Mouse (Mus musculus): Measurements from ENCODE around the gene Frmd4b. TPM values are rescaled to one million over a fixed set of nuclear protein-coding genes. Genes with fewer than 3 reads are reported as not detected.

Gene Frmd4b
- polyA plus RNA-seq, 1 experiment from 2014 or later: 7.7 TPM

GRCm38 (mm10) chr6:97302303-97302702 lies 315.0 kb downstream of the Frmd4b start:
- ATAC-seq: no peak
- 70% methylated on average over 7 of the region's 7 CpGs for WGBS (ENCODE audit: insufficient replicate concordance)
- no peaks in the 10 kb centered on the region for H3K27me3 ChIP-seq (replicated peaks)
- peaks cover 27% of the 10 kb centered on the region for H3K36me3 ChIP-seq
- no peaks in the 10 kb centered on the region for H3K9me3 ChIP-seq (replicated peaks)
- H3K27ac ChIP-seq: no peak overlapping the region
- no peak overlapping the region for H3K4me3 ChIP-seq
- H3K4me1 ChIP-seq: no peaks in the 10 kb centered on the region
- H3K9ac ChIP-seq: no peak overlapping the region
- no peak overlapping the region for H3K4me2 ChIP-seq

- Histone ChIP-seq H3K4me2 (no peak overlapping the region), H3K4me3 (no peak overlapping the region), H3K4me1 (no peaks in the 10 kb centered on the region), H3K36me3 (peaks cover 31% of the 10 kb centered on the region), H3K9ac (no peak overlapping the region), H3K27ac (no peak overlapping the region), H3K27me3 (replicated peaks) (no peaks in the 10 kb centered on the region), H3K9me3 (replicated peaks) (no peaks in the 10 kb centered on the region)
- WGBS (ENCODE audit: insufficient replicate concordance): 31% methylated on average over 6 of the region's 6 CpGs
- ATAC-seq: no peak
These were observed 316.7 kb downstream of the Frmd4b start for GRCm38 (mm10) chr6:97300659-97301058.

GRCm38 (mm10) chr6:97300180-97300579 lies 317.2 kb downstream of the Frmd4b start:
- ATAC-seq: no peak
- H3K9me3 ChIP-seq (replicated peaks): no peaks in the 10 kb centered on the region
- WGBS (ENCODE audit: insufficient replicate concordance): 71% methylated on average over 6 of the region's 6 CpGs

GRCm38 (mm10) chr6:97297151-97297550 lies 320.2 kb downstream of the Frmd4b start:
- no peaks in the 10 kb centered on the region; the same call in 1 of the 2 replicates for H3K4me1 ChIP-seq
- H3K36me3 ChIP-seq: peaks cover 30% of the 10 kb centered on the region
- no peak overlapping the region for H3K27ac ChIP-seq
- H3K27me3 ChIP-seq (replicated peaks): no peaks in the 10 kb centered on the region
- no peaks in the 10 kb centered on the region for H3K9me3 ChIP-seq (replicated peaks)
- H3K4me2 ChIP-seq: no peak overlapping the region
- H3K4me3 ChIP-seq: no peak overlapping the region
- ATAC-seq: no peak
- no peak overlapping the region for H3K9ac ChIP-seq
- WGBS (ENCODE audit: insufficient replicate concordance): 69% methylated on average over 3 of the region's 3 CpGs

More at GRCm38 (mm10) chr6:97300180-97300579, 317.2 kb downstream of the Frmd4b start:
- Histone ChIP-seq H3K4me3 (no peak overlapping the region), H3K36me3 (peaks cover 36% of the 10 kb centered on the region), H3K9ac (no peak overlapping the region), H3K27ac (no peak overlapping the region), H3K4me1 (no peaks in the 10 kb centered on the region), H3K27me3 (replicated peaks) (no peaks in the 10 kb centered on the region), H3K4me2 (no peak overlapping the region)

GRCm38 (mm10) chr6:97295866-97296527 lies 321.3 kb downstream of the Frmd4b start:
- no peak overlapping the region for H3K9ac ChIP-seq
- peaks cover 8% of the 10 kb centered on the region; the same call in 1 of the 2 replicates for H3K4me1 ChIP-seq
- H3K9me3 ChIP-seq (replicated peaks): no peaks in the 10 kb centered on the region
- WGBS (ENCODE audit: insufficient replicate concordance): 84% methylated on average over 21 of the region's 21 CpGs
- no peak overlapping the region for H3K27ac ChIP-seq
- ATAC-seq: no peak
- H3K36me3 ChIP-seq: peaks cover 39% of the 10 kb centered on the region
- no peaks in the 10 kb centered on the region for H3K27me3 ChIP-seq (replicated peaks)
- H3K4me2 ChIP-seq: no peak overlapping the region
- no peak overlapping the region for H3K4me3 ChIP-seq

- H3K27ac ChIP-seq: no peak overlapping the region
- H3K4me1 ChIP-seq: peaks cover 12% of the 10 kb centered on the region; the same call in 1 of the 2 replicates
- H3K9ac ChIP-seq: no peak overlapping the region
- no peaks in the 10 kb centered on the region for H3K27me3 ChIP-seq (replicated peaks)
- H3K4me3 ChIP-seq: no peak overlapping the region
- H3K36me3 ChIP-seq: peaks cover 39% of the 10 kb centered on the region
- H3K9me3 ChIP-seq (replicated peaks): no peaks in the 10 kb centered on the region
- H3K4me2 ChIP-seq: no peak overlapping the region
- ATAC-seq: no peak
- 79% methylated on average over 9 of the region's 9 CpGs for WGBS (ENCODE audit: insufficient replicate concordance)
These were observed 321.9 kb downstream of the Frmd4b start for GRCm38 (mm10) chr6:97295416-97295815.

- Histone ChIP-seq H3K9me3 (replicated peaks) (no peaks in the 10 kb centered on the region), H3K4me1 (peaks cover 15% of the 10 kb centered on the region; the same call in 1 of the 2 replicates), H3K4me2 (no peak overlapping the region), H3K27ac (no peak overlapping the region), H3K36me3 (peaks cover 39% of the 10 kb centered on the region), H3K4me3 (no peak overlapping the region), H3K27me3 (replicated peaks) (no peaks in the 10 kb centered on the region), H3K9ac (no peak overlapping the region)
- no peak for ATAC-seq
- WGBS (ENCODE audit: insufficient replicate concordance): 52% methylated on average over 12 of the region's 12 CpGs
These were observed 323.4 kb downstream of the Frmd4b start for GRCm38 (mm10) chr6:97293667-97294569.

- H3K9ac ChIP-seq: no peak overlapping the region
- ATAC-seq: no peak
- H3K27me3 ChIP-seq (replicated peaks): no peaks in the 10 kb centered on the region
- no peaks in the 10 kb centered on the region for H3K9me3 ChIP-seq (replicated peaks)
- no peak overlapping the region for H3K4me2 ChIP-seq
- WGBS (ENCODE audit: insufficient replicate concordance): 66% methylated on average over 5 of the region's 5 CpGs
- H3K36me3 ChIP-seq: peaks cover 36% of the 10 kb centered on the region
- no peak overlapping the region for H3K27ac ChIP-seq
- no peak overlapping the region for H3K4me3 ChIP-seq
- peaks cover 17% of the 10 kb centered on the region; the same call in 1 of the 2 replicates for H3K4me1 ChIP-seq
These were observed 324.4 kb downstream of the Frmd4b start for GRCm38 (mm10) chr6:97292894-97293293.

GRCm38 (mm10) chr6:97292096-97292495 lies 325.2 kb downstream of the Frmd4b start:
- no peak for ATAC-seq
- 81% methylated on average over 3 of the region's 3 CpGs for WGBS (ENCODE audit: insufficient replicate concordance)
- H3K9ac ChIP-seq: no peak overlapping the region

GRCm38 (mm10) chr6:97291159-97291908 lies 326.0 kb downstream of the Frmd4b start:
- Histone ChIP-seq H3K9me3 (replicated peaks) (no peaks in the 10 kb centered on the region), H3K4me2 (no peak overlapping the region), H3K9ac (no peak overlapping the region), H3K4me1 (peaks cover 17% of the 10 kb centered on the region; the same call in 1 of the 2 replicates), H3K4me3 (no peak overlapping the region), H3K36me3 (peaks cover 27% of the 10 kb centered on the region), H3K27me3 (replicated peaks) (no peaks in the 10 kb centered on the region), H3K27ac (0 out of 2 replicates have a peak overlapping the region, but pooled peaks have one; percentile 30)
- no peak for ATAC-seq
- WGBS (ENCODE audit: insufficient replicate concordance): 49% methylated on average over 21 of the region's 21 CpGs

More at GRCm38 (mm10) chr6:97292096-97292495, 325.2 kb downstream of the Frmd4b start:
- Histone ChIP-seq H3K4me3 (no peak overlapping the region), H3K9me3 (replicated peaks) (no peaks in the 10 kb centered on the region), H3K27ac (no peak overlapping the region), H3K27me3 (replicated peaks) (no peaks in the 10 kb centered on the region), H3K4me1 (peaks cover 17% of the 10 kb centered on the region; the same call in 1 of the 2 replicates), H3K36me3 (peaks cover 31% of the 10 kb centered on the region), H3K4me2 (no peak overlapping the region)

- Histone ChIP-seq H3K9me3 (replicated peaks) (no peaks in the 10 kb centered on the region), H3K36me3 (peaks cover 26% of the 10 kb centered on the region), H3K4me2 (no peak overlapping the region), H3K4me3 (no peak overlapping the region), H3K9ac (no peak overlapping the region), H3K4me1 (peaks cover 17% of the 10 kb centered on the region; the same call in 1 of the 2 replicates), H3K27me3 (replicated peaks) (no peaks in the 10 kb centered on the region), H3K27ac (0 out of 2 replicates have a peak overlapping the region, but pooled peaks have one; percentile 30)
- ATAC-seq: no peak
- 52% methylated on average over 3 of the region's 3 CpGs for WGBS (ENCODE audit: insufficient replicate concordance)
These were observed 326.7 kb downstream of the Frmd4b start for GRCm38 (mm10) chr6:97290687-97291086.

All from liver, embryonic 12.5 days (tissue).